Mouse (Mus musculus): ENCODE data around the gene Serpina11. TPM values are rescaled to one million over a fixed set of nuclear protein-coding genes. Genes with fewer than 3 reads are reported as not detected.

The Serpina11 gene
- total and polyA plus RNA-seq, 3 experiments = 0.27 to 0.50 (median 0.34) TPM

DNA sequence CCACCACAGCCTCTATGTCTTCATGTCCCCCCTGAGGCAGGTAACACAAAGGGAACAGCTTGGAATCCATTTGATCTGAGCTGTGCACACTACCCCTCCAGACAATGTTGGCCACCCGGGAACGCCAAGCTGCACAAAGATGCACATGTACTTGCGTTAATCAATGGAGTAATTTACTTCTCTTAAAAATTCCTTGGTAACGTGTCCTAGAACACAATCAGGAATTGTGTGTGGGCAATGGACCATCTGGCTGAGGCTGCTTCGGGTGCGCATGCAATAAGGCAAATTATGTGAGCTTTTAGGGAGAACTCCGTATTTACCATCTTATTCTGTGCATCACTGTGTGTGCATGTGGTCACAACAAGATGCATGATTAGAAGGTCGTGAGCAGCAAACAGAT lies 9.9 kb upstream of the Serpina11 start:
- dilution Hi-C loops (cut with MboI; ENCODE audit: extremely low pct_ligation_motif_present, extremely low pct_unique_long_range_greater_than_20kb, low sequenced_read_pairs) = no loop called here
- no peaks in the 10 kb centered on the region for H3K79me2 ChIP-seq (replicated peaks; ENCODE audit: control insufficient read depth, extremely low read depth, insufficient read depth, poor library complexity, severe bottlenecking)

DNA sequence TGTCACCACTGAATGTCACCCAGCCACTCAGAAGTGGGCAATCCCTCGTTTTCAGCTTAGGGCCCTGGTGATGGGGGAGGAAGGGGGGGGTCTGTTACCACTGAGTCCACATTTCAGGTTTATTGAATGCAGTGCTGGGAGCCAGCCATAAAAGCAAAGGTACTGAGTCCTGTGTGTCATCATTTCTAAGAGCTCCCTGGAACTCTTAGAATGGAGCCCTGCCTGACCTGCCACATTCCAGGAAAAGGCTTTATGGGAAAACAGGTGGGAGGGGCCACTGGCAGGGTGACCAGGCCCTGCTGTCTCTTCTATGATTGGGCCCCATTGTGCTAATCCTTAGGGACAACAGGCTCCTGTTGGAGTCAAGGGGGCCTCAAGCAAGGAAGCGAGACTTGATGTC lies 6.8 kb upstream of the Serpina11 start:
- DNase-seq (ENCODE audit: extremely low read depth) = no peak
- in situ Hi-C loops (cut with MboI; ENCODE audit: low pct_ligation_motif_present, low pct_unique_long_range_greater_than_20kb, low sequenced_read_pairs) = loop anchor here (5.0 kb wide), 2 partner anchors 36 to 66 kb away; no protein-coding TSS in a partner anchor

More for the DNA sequence above, 9.9 kb upstream of the Serpina11 start:
- peaks cover 11 to 35% of the 10 kb centered on the region in 2 experiments for H3K4me1 ChIP-seq (ENCODE audit: control insufficient read depth in 1 of 2, insufficient read depth in 2 of 2)
- no peak overlapping the region for H3K4me2 ChIP-seq (ENCODE audit: insufficient read depth, low read depth, poor library complexity, severe bottlenecking)
- H3K27ac ChIP-seq (ENCODE audit: insufficient read depth, low read depth) = no peak overlapping the region
- H3K9me3 ChIP-seq (replicated peaks; ENCODE audit: low read length) = peaks cover 5% of the 10 kb centered on the region
- no peak overlapping the region for H3K9ac ChIP-seq (ENCODE audit: insufficient read depth, low read depth)
- no peak for DNase-seq (ENCODE audit: extremely low read depth)
- no peak overlapping the region for H3K4me3 ChIP-seq (replicated peaks in 1 of 3; ENCODE audit: low read depth in 2 of 3, low read length in 2 of 3, poor library complexity in 1 of 3)
- H3K36me3 ChIP-seq (replicated peaks in 1 of 2; ENCODE audit: control insufficient read depth in 1 of 2, insufficient read depth in 1 of 2, low read length in 1 of 2) = no peaks in the 10 kb centered on the region
- H3K27me3 ChIP-seq (replicated peaks) = no peaks in the 10 kb centered on the region
- in situ Hi-C loops (cut with MboI; ENCODE audit: low pct_ligation_motif_present, low pct_unique_long_range_greater_than_20kb, low sequenced_read_pairs) = loop anchor here (5.0 kb wide), 2 partner anchors 33 to 63 kb away; no protein-coding TSS in a partner anchor
- TF ChIP-seq ZKSCAN1 (IDR thresholded peaks at IDR 0.05; ENCODE audit: borderline replicate concordance, low read depth, low read length) (no peak), POLR2AphosphoS2 (IDR thresholded peaks at IDR 0.05; ENCODE audit: low read depth, low read length) (no peak), E2F4 (IDR thresholded peaks at IDR 0.05; ENCODE audit: insufficient replicate concordance, low read depth, low read length) (no peak), MAX (IDR thresholded peaks at IDR 0.05; ENCODE audit: low read length) (no peak), RCOR1 (conservative IDR thresholded peaks at IDR 0.05; ENCODE audit: low read depth, low read length) (no peak), ZC3H11A (IDR thresholded peaks at IDR 0.05; ENCODE audit: low read depth, low read length) (no peak), CHD1 (IDR thresholded peaks at IDR 0.05; ENCODE audit: low read depth, low read length) (no peak), IRF4 (IDR thresholded peaks at IDR 0.05; ENCODE audit: low read depth, low read length) (no peak)

More for the DNA sequence above, 6.8 kb upstream of the Serpina11 start:
- TF ChIP-seq RAD21 (IDR thresholded peaks at IDR 0.05; ENCODE audit: low read depth, low read length) = no peak
- TF ChIP-seq CHD1 (IDR thresholded peaks at IDR 0.05; ENCODE audit: low read depth, low read length) = no peak
- TF ChIP-seq SMC3 (IDR thresholded peaks at IDR 0.05; ENCODE audit: low read depth, low read length) = no peak
- no peak for TF ChIP-seq TCF12 (IDR thresholded peaks at IDR 0.05; ENCODE audit: low read depth, low read length)
- no peak for TF ChIP-seq HCFC1 (IDR thresholded peaks at IDR 0.05; ENCODE audit: low read depth, low read length)
- no peak for TF ChIP-seq PAX5 (IDR thresholded peaks at IDR 0.05; ENCODE audit: low read length)
- no peak for TF ChIP-seq BHLHE40 (IDR thresholded peaks at IDR 0.05; ENCODE audit: low read depth, low read length)
- TF ChIP-seq UBTF (IDR thresholded peaks at IDR 0.05; ENCODE audit: low read depth, low read length) = no peak
- TF ChIP-seq NRF1 (IDR thresholded peaks at IDR 0.05; ENCODE audit: low read depth, low read length) = no peak
- TF ChIP-seq IRF4 (IDR thresholded peaks at IDR 0.05; ENCODE audit: low read depth, low read length) = no peak
- TF ChIP-seq MEF2A (IDR thresholded peaks at IDR 0.05; ENCODE audit: borderline replicate concordance, low read depth, low read length) = no peak
- no peak for TF ChIP-seq MAX (IDR thresholded peaks at IDR 0.05; ENCODE audit: low read length)
- TF ChIP-seq JUN (IDR thresholded peaks at IDR 0.05; ENCODE audit: insufficient read depth, low read depth, low read length) = no peak
- no peak for TF ChIP-seq USF1 (IDR thresholded peaks at IDR 0.05; ENCODE audit: low read depth, low read length)
- no peak for TF ChIP-seq MAZ (IDR thresholded peaks at IDR 0.05; ENCODE audit: low read depth, low read length)
- TF ChIP-seq ZKSCAN1 (IDR thresholded peaks at IDR 0.05; ENCODE audit: borderline replicate concordance, low read depth, low read length) = no peak
- no peak for TF ChIP-seq GABPA (IDR thresholded peaks at IDR 0.05; ENCODE audit: insufficient replicate concordance, low read depth, low read length)
- no peak for TF ChIP-seq MYC (IDR thresholded peaks at IDR 0.05; ENCODE audit: low read depth, low read length)
- peaks cover 8 to 20% of the 10 kb centered on the region in 2 experiments for H3K4me1 ChIP-seq (ENCODE audit: control insufficient read depth in 1 of 2, insufficient read depth in 2 of 2)
- H3K27me3 ChIP-seq (replicated peaks) = peaks cover 16% of the 10 kb centered on the region
- no peaks in the 10 kb centered on the region for H3K79me2 ChIP-seq (replicated peaks; ENCODE audit: control insufficient read depth, extremely low read depth, insufficient read depth, poor library complexity, severe bottlenecking)
- no peak overlapping the region for H3K9ac ChIP-seq (ENCODE audit: insufficient read depth, low read depth)
- H3K4me2 ChIP-seq (ENCODE audit: insufficient read depth, low read depth, poor library complexity, severe bottlenecking) = no peak overlapping the region
- H3K36me3 ChIP-seq (replicated peaks in 1 of 2; ENCODE audit: control insufficient read depth in 1 of 2, insufficient read depth in 1 of 2, low read length in 1 of 2) = no peaks in the 10 kb centered on the region
- H3K27ac ChIP-seq (ENCODE audit: insufficient read depth, low read depth) = no peak overlapping the region
- dilution Hi-C loops (cut with MboI; ENCODE audit: extremely low pct_ligation_motif_present, extremely low pct_unique_long_range_greater_than_20kb, low sequenced_read_pairs) = no loop called here
- H3K9me3 ChIP-seq (replicated peaks; ENCODE audit: low read length) = no peaks in the 10 kb centered on the region
- no peak overlapping the region for H3K4me3 ChIP-seq (replicated peaks in 1 of 3; ENCODE audit: low read depth in 2 of 3, low read length in 2 of 3, poor library complexity in 1 of 3)

Measured in CH12.LX (cell line).